9 mouse cellular contexts compared by ENCODE assay signal in genomic region chr13:32900639-32901038, GRCm38 (mm10). TPM values are rescaled to one million over a fixed set of nuclear protein-coding genes. Genes with fewer than 3 reads are reported as not detected.
DNase-seq lines count a peak whose midpoint lies in the region; ATAC-seq and TF ChIP-seq lines count a peak whose summit lies in the region.
"Had no signal": no experiment of that assay in that cellular context is flagged by ENCODE, and none has a peak within 500 bp of the region (broad histone marks: within the 10 kb centered on the region; RNA-seq: fewer than 3 reads in every experiment).

No protein-coding gene starts in this region.

- no peak overlapping the region for H3K27ac ChIP-seq in hindbrain, embryonic 10.5 days
- H3K27ac ChIP-seq in hindbrain, embryonic 13.5 days = no peak overlapping the region

- WGBS in hindbrain, embryonic 10.5 days = 27% methylated on average over 2 of the region's 2 CpGs
- 26% methylated on average over 2 of the region's 2 CpGs for WGBS in hindbrain, embryonic 13.5 days

- no peaks in the 10 kb centered on the region for H3K27me3 ChIP-seq in hindbrain, embryonic 10.5 days (ENCODE audit: insufficient read depth, poor library complexity, severe bottlenecking)
- no peaks in the 10 kb centered on the region for H3K27me3 ChIP-seq in hindbrain, embryonic 13.5 days
- no peaks in the 10 kb centered on the region for H3K27me3 ChIP-seq in C2C12 (ENCODE audit: control insufficient read depth, insufficient read depth, insufficient read length)

- H3K9me3 ChIP-seq in hindbrain, embryonic 10.5 days = no peaks in the 10 kb centered on the region
- H3K9me3 ChIP-seq in hindbrain, embryonic 13.5 days = no peaks in the 10 kb centered on the region

- no peak overlapping the region for H3ac ChIP-seq in C2C12 (ENCODE audit: control insufficient read depth, insufficient read length, low read depth)

- H3K4me1 ChIP-seq in hindbrain, embryonic 10.5 days (replicated peaks) = no peaks in the 10 kb centered on the region
- no peaks in the 10 kb centered on the region for H3K4me1 ChIP-seq in hindbrain, embryonic 13.5 days (replicated peaks)

- no peak overlapping the region for H3K4me2 ChIP-seq in hindbrain, embryonic 13.5 days

- no peak overlapping the region for H3K9ac ChIP-seq in hindbrain, embryonic 13.5 days

- peak; percentile 28 for TF ChIP-seq CTCF in C2C12 (IDR thresholded peaks at IDR 0.05; ENCODE audit: control insufficient read depth, insufficient read depth, insufficient read length)

- H3K79me2 ChIP-seq in C2C12 (ENCODE audit: control insufficient read depth, insufficient read depth) = no peaks in the 10 kb centered on the region

- H3K4me3 ChIP-seq in hindbrain, embryonic 10.5 days = no peak overlapping the region
- no peak overlapping the region for H3K4me3 ChIP-seq in hindbrain, embryonic 13.5 days
- no peak overlapping the region for H3K4me3 ChIP-seq in C2C12 (ENCODE audit: insufficient read depth, poor library complexity, severe bottlenecking)

- ATAC-seq in hindbrain, embryonic 13.5 days (ENCODE audit: low FRiP score) = no peak
- peak; percentile 64 for ATAC-seq in erythroblast, adult 5-6 weeks (replicated peaks; ENCODE audit: low FRiP score, poor library complexity, severe bottlenecking)

- H3K79me3 ChIP-seq in C2C12 (ENCODE audit: low read depth) = no peaks in the 10 kb centered on the region

- no peaks in the 10 kb centered on the region for H3K36me3 ChIP-seq in hindbrain, embryonic 10.5 days
- no peaks in the 10 kb centered on the region for H3K36me3 ChIP-seq in hindbrain, embryonic 13.5 days
- H3K36me3 ChIP-seq in C2C12 (ENCODE audit: control insufficient read depth, insufficient read depth) = no peaks in the 10 kb centered on the region

- peak; percentile 47 for DNase-seq in hindbrain, embryonic 10.5 days (ENCODE audit: low spot score)
- peak; percentile 5 for DNase-seq in WW6 (ENCODE audit: low read depth, low spot score)
- peak; percentile 22 for DNase-seq in layer of hippocampus, adult 9-11 months
- peak; percentile 77 for DNase-seq in retina, embryonic 14.5 days (ENCODE audit: low spot score)
- DNase-seq in right cerebral cortex, adult 18-20 months = no peak

TF ChIP-seq in C2C12, 6 proteins besides CTCF, POLR2A, EP300 and RAD21:
- TF ChIP-seq USF1 (IDR thresholded peaks at IDR 0.05; ENCODE audit: low read depth) (no peak), MAX (IDR thresholded peaks at IDR 0.05) (no peak), FOSL1 (IDR thresholded peaks at IDR 0.05; ENCODE audit: insufficient read depth, low read length, poor library complexity, severe bottlenecking) (no peak), MYOD1 (IDR thresholded peaks at IDR 0.05; ENCODE audit: control insufficient read depth, insufficient read length, low read depth) (no peak), CEBPB (IDR thresholded peaks at IDR 0.05; ENCODE audit: low read depth) (no peak), MYOG (IDR thresholded peaks at IDR 0.05; ENCODE audit: control insufficient read depth, extremely low read depth, insufficient read length) (no peak)

RNA-seq across cellular contexts. Expression of gene Serpinb1c, which starts 2.6 kb away (rescaled TPM):
- not detected in 2 replicates for polyA plus RNA-seq in hindbrain, embryonic 10.5 days (2016; fragmentation: Nextera tagmentation; extraction: Ambion mirVana)
- not detected in 2 replicates for polyA plus RNA-seq in hindbrain, embryonic 13.5 days (2015; fragmentation: Nextera tagmentation; extraction: Ambion mirVana)
- 0.04 TPM for polyA plus RNA-seq in C2C12 (2012; fragmentation: generic; extraction: Trizol)
- not detected in 2 replicates for total RNA-seq in erythroblast, adult 5-6 weeks (2015; ENCODE audit: low replicate concordance)
- total RNA-seq in erythroblast, adult 5-6 weeks (2017; ENCODE audit: low replicate concordance) = not detected in 2 replicates
- polyA plus RNA-seq: frontal cortex, adult 2 months had no signal

RNA-seq across cellular contexts. Expression of gene Serpinb1a, which starts 49.7 kb away (rescaled TPM):
- polyA plus RNA-seq in hindbrain, embryonic 10.5 days (2016; fragmentation: Nextera tagmentation; extraction: Ambion mirVana) = 0.32 and 0.85 TPM in 2 replicates
- 1.2 and 1.4 TPM in 2 replicates for polyA plus RNA-seq in hindbrain, embryonic 13.5 days (2015; fragmentation: Nextera tagmentation; extraction: Ambion mirVana)
- 5.7 TPM for polyA plus RNA-seq in C2C12 (2012; fragmentation: generic; extraction: Trizol)
- 141 and 144 TPM in 2 replicates for total RNA-seq in erythroblast, adult 5-6 weeks (2015; ENCODE audit: low replicate concordance)
- 133 and 225 TPM in 2 replicates for total RNA-seq in erythroblast, adult 5-6 weeks (2017; ENCODE audit: low replicate concordance)
